Mouse (Mus musculus) midbrain, embryonic 13.5 days (tissue): Measurements from ENCODE around the gene Plrg1. TPM values are rescaled to one million over a fixed set of nuclear protein-coding genes. Genes with fewer than 3 reads are reported as not detected.

ENCODE experiments used
- ATAC-seq: fragments of 200-750 bp; cut with Nextera tagmentation; 2 replicates; pipeline ENCODE4 v1.8.0; 2017; ENCODE audit warnings: mild to moderate bottlenecking, moderate TSS enrichment, moderate library complexity
- H3K27ac ChIP-seq: fragments of 300-500 bp; sonication (generic); 2 replicates; pipeline ENCODE4 v1.5.1; 2015; ENCODE audit warnings: inconsistent platforms, mild to moderate bottlenecking, moderate library complexity
- H3K27me3 ChIP-seq: fragments of 300-500 bp; sonication (generic); 2 replicates; pipeline ENCODE4 v1.6.1; 2015; ENCODE audit warnings: mild to moderate bottlenecking, inconsistent platforms
- H3K36me3 ChIP-seq: fragments of 300-500 bp; sonication (generic); 2 replicates; pipeline ENCODE4 v1.6.1; 2015; ENCODE audit warnings: mild to moderate bottlenecking, inconsistent platforms
- H3K4me1 ChIP-seq: fragments of 300-500 bp; sonication (generic); replicated peaks from 2 replicates; pipeline ENCODE4 v1.6.1; 2015; ENCODE audit warnings: inconsistent platforms
- H3K4me2 ChIP-seq: fragments of 300-500 bp; sonication (generic); replicated peaks from 2 replicates; pipeline ENCODE4 v1.6.1; 2015; ENCODE audit warnings: moderate library complexity, mild to moderate bottlenecking, inconsistent platforms
- H3K4me3 ChIP-seq: fragments of 300-500 bp; sonication (generic); replicated peaks from 2 replicates; pipeline ENCODE4 v1.5.1; 2015; ENCODE audit warnings: mild to moderate bottlenecking, inconsistent platforms
- H3K9ac ChIP-seq: fragments of 300-500 bp; sonication (generic); replicated peaks from 2 replicates; pipeline ENCODE4 v1.6.1; 2015; ENCODE audit warnings: mild to moderate bottlenecking, inconsistent platforms
- H3K9me3 ChIP-seq: fragments of 300-500 bp; sonication (generic); 2 replicates; pipeline ENCODE4 v1.6.1; 2016; ENCODE audit warnings: mild to moderate bottlenecking, inconsistent platforms
- WGBS: fragments of 180-500 bp; shearing (Covaris S2); methylation state at CpG from one replicate; pipeline ENCODE4 v1.1.7; 2015; 5-methylcytosine and 5-hydroxymethylcytosine counted together
- polyA plus RNA-seq: library from polyadenylated mRNA; unstranded; fragments of >200 nt; fragmentation: Nextera tagmentation; extraction: Ambion mirVana; gene quantifications from 2 replicates; pipeline ENCODE4 v1.2.1, GENCODE M21; 2015

Plrg1 gene
- polyA plus RNA-seq, 1 experiment from 2014 or later, result 115 TPM

DNA sequence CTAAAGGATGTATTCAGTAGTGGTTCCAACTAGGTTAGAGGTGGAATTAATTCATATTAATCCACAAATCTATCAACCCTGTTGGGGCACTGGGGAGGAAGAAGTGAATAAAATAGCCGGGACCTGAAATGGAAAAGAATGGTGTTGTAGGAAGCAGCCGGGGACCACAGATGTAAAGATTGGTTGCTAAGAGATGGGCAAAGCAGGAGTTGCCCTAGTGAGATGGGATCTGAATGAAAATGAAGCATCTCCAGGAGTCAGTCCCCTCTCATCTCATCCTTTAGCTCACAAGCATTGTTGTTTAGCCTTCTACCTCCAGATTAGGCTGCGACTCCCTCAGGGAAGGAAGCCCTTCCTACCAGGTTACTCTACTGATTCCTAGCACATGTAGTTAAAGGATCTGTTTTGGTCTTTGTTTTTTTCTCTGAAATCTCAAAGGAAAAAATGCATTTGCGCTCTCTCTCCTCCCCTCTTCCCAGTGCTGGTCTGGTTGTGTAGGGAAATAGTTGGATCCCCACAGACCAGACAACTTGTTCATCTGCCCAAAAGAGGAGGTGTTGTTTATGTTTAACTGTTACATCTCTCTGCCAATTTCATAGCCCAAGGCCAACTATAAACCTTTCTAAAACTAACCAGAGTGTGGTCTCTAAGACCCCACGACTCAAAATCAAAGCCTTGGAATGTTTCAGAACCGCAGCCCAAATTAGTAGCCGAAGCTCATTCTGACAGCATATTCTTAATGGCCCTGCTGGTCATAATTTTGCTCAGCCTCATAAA, 56.4 kb downstream of the Plrg1 start:
- Histone ChIP-seq H3K27me3 (no peaks in the 10 kb centered on the region), H3K4me1 (peaks cover 21% of the 10 kb centered on the region), H3K4me2 (no peak overlapping the region), H3K9ac (no peak overlapping the region), H3K27ac (no peak overlapping the region), H3K4me3 (no peak overlapping the region), H3K36me3 (no peaks in the 10 kb centered on the region), H3K9me3 (no peaks in the 10 kb centered on the region)
- 38% methylated on average over 7 of the region's 7 CpGs for WGBS
- ATAC-seq, result peak; percentile 59

- no peak overlapping the region for H3K4me3 ChIP-seq
- no peak for ATAC-seq
- no peak overlapping the region for H3K4me2 ChIP-seq
- 23% methylated on average over 3 of the region's 3 CpGs for WGBS
- H3K27ac ChIP-seq, result no peak overlapping the region
- H3K9me3 ChIP-seq, result no peaks in the 10 kb centered on the region
- no peaks in the 10 kb centered on the region for H3K36me3 ChIP-seq
- H3K9ac ChIP-seq, result no peak overlapping the region
- no peaks in the 10 kb centered on the region for H3K27me3 ChIP-seq
- H3K4me1 ChIP-seq, result peaks cover 21% of the 10 kb centered on the region
These were observed 57.5 kb downstream of the Plrg1 start for GRCm38 (mm10) chr3:83112869-83113268.

DNA sequence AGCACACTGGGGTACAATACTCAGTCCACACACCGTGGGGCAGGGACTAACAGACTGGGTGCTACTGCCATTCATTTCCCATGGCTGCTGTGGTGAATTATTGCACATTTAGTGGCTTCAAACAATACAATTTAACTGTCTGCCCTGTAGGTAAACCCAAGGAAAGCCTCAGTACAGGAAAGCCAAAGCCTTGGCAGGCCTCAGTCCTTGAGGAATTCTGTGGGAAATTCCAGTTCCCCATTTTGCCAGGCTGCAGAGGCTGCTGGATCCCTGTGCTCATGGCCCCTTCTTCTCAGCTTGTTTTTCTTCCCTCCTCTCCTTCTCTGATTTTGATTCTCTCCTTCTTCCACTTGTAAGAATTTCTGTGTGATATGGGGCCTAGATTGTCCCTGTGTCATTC, 59.6 kb downstream of the Plrg1 start:
- Histone ChIP-seq H3K4me2 (no peak overlapping the region), H3K9me3 (no peaks in the 10 kb centered on the region), H3K9ac (no peak overlapping the region), H3K27me3 (no peaks in the 10 kb centered on the region), H3K36me3 (no peaks in the 10 kb centered on the region), H3K4me3 (no peak overlapping the region), H3K4me1 (peaks cover 21% of the 10 kb centered on the region), H3K27ac (no peak overlapping the region)
- no peak for ATAC-seq
- WGBS, result 77% methylated on average over 1 of the region's 1 CpGs

DNA sequence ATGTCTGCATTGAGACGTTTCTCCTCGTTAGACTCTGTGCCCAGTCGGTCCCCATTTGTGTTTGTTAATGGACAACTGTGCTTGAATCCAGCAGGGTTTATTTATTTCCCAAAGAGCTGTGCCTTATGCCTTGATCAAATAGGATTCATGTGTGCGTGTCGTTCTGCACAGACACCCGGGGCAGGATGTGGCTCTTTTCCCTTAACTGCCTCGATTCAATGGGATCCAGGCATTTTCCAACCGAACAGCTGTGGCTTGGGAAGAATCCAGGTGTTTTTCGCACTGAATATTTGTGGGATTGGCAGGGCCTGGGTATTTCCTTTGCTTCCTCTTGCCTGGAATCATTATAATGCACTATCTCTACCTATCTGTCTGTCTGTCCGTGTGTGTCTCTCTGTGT, 62.3 kb downstream of the Plrg1 start:
- no peak for ATAC-seq
- Histone ChIP-seq H3K27me3 (no peaks in the 10 kb centered on the region; the same call in 1 of the 2 replicates), H3K4me1 (peaks cover 7% of the 10 kb centered on the region), H3K4me3 (no peak overlapping the region), H3K4me2 (no peak overlapping the region), H3K9me3 (no peaks in the 10 kb centered on the region), H3K36me3 (no peaks in the 10 kb centered on the region), H3K27ac (no peak overlapping the region), H3K9ac (no peak overlapping the region)
- 78% methylated on average over 10 of the region's 10 CpGs for WGBS

Other genes with a start within 250 kb of the Plrg1 start
- gene Rbm46, start 179.0 kb upstream of the Plrg1 start, polyA plus RNA-seq, result 1.3 and 1.8 TPM in 2 replicates
- gene Lrat, start 151.5 kb upstream of the Plrg1 start, polyA plus RNA-seq, result 0.04 and 0.10 TPM in 2 replicates
- 0.71 TPM in 1 of 2 replicates, not detected in the other for gene Fgg, start 47.8 kb upstream of the Plrg1 start, polyA plus RNA-seq
- 0.09 TPM in 1 of 2 replicates, not detected in the other for gene Fga, start 29.4 kb upstream of the Plrg1 start, polyA plus RNA-seq
- 0.11 TPM in 1 of 2 replicates, not detected in the other for gene Fgb, start 5.7 kb upstream of the Plrg1 start, polyA plus RNA-seq
- 0.38 and 0.49 TPM in 2 replicates for gene Dchs2, start 72.4 kb downstream of the Plrg1 start, polyA plus RNA-seq